21 mouse cellular contexts compared by ENCODE assay signal in the genomic region with DNA sequence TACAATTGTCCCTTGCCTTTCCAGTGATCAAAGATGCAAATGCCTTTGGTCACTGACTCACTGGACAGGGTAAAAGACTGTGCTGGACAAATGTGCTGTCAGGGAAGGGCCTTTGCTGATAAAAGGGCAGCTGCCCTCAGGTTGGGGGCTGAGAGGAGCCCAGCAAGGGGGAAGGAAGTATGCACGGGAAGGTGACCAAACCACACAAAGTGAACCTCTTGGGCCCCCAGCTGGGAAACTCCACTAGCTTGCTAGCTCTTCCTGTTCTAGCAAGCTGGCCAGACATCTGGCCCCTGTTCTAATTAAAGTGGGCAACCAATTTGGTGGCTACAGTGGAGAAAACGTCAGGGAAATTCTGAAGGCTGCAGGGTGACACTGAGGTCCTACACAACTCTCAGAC.
A peak's percentile ranks its signal among the peaks of the same experiment; 100 is the strongest.
DNase-seq lines count a peak whose midpoint lies in the region; ATAC-seq and TF ChIP-seq lines count a peak whose summit lies in the region.
"Had no signal": no experiment of that assay in that cellular context is flagged by ENCODE, and none has a peak within 500 bp of the region (broad histone marks: within the 10 kb centered on the region; RNA-seq: fewer than 3 reads in every experiment).

No protein-coding gene starts in this region.

- no peak overlapping the region for H3K4me2 ChIP-seq in hindbrain, embryonic 12.5 days (replicated peaks)
- H3K4me2 ChIP-seq: heart, embryonic 11.5 days; kidney, embryonic 15.5 days; limb, embryonic 13.5 days; lung, embryonic 14.5 days; neural tube, embryonic 13.5 days had no signal

- H3K9ac ChIP-seq in hindbrain, embryonic 12.5 days = no peak overlapping the region
- H3K9ac ChIP-seq: kidney, embryonic 15.5 days; limb, embryonic 13.5 days; lung, embryonic 14.5 days; neural tube, embryonic 13.5 days had no signal

- intact Hi-C loops in left cerebral cortex, adult 2 months (cut with DNase I) = no loop called here

- H3K4me3 ChIP-seq in hindbrain, embryonic 10.5 days = no peak overlapping the region
- H3K4me3 ChIP-seq in hindbrain, embryonic 12.5 days = no peak overlapping the region
- H3K4me3 ChIP-seq in left cerebral cortex, adult 2 months = no peak overlapping the region
- H3K4me3 ChIP-seq: kidney, embryonic 15.5 days; limb, embryonic 13.5 days; neural tube, embryonic 13.5 days had no signal

- no peaks in the 10 kb centered on the region for H3K36me3 ChIP-seq in hindbrain, embryonic 10.5 days
- H3K36me3 ChIP-seq in hindbrain, embryonic 12.5 days = no peaks in the 10 kb centered on the region
- H3K36me3 ChIP-seq: G1E; kidney, embryonic 15.5 days; limb, embryonic 13.5 days; neural tube, embryonic 13.5 days had no signal

- H3K4me1 ChIP-seq in hindbrain, embryonic 10.5 days (replicated peaks) = peaks cover 15% of the 10 kb centered on the region
- 0 out of 2 replicates have a peak, but pooled peaks cover 2% of the 10 kb centered on the region for H3K4me1 ChIP-seq in hindbrain, embryonic 12.5 days
- H3K4me1 ChIP-seq: kidney, embryonic 15.5 days; neural tube, embryonic 13.5 days had no signal

- no peak for TF ChIP-seq CTCF in left cerebral cortex, adult 2 months (IDR thresholded peaks at IDR 0.05)

- DNase-seq in hindbrain, embryonic 10.5 days (ENCODE audit: low spot score) = no peak
- peak; percentile 56 to 59 for DNase-seq in B cell, adult 2 months
- DNase-seq in spleen, postnatal 14 days (ENCODE audit: low spot score in 2 of 2) = peak; percentile 37 to 40
- DNase-seq in heart, adult 8-10 months (ENCODE audit: low spot score) = no peak
- DNase-seq in left cerebral cortex, adult 2 months (ENCODE audit: extremely low spot score in 1 of 2, low spot score in 2 of 2) = no peak
- DNase-seq: adrenal gland, adult 2 months; cerebellum, adult 2 months; gastrocnemius, postnatal 14 days; heart, postnatal 36 days; layer of hippocampus, postnatal 36 days; lung, embryonic 14.5 days; thymus, adult 2 months had no signal

- no peak for ATAC-seq in hindbrain, embryonic 12.5 days (ENCODE audit: low FRiP score)
- peak; percentile 89 to 93 for ATAC-seq in hematopoietic stem cell, adult 5-6 weeks (replicated peaks in 1 of 2; ENCODE audit: insufficient read depth in 1 of 2, low FRiP score in 2 of 2, low TSS enrichment in 1 of 2, low read depth in 1 of 2, poor library complexity in 2 of 2, severe bottlenecking in 2 of 2)
- ATAC-seq: forebrain, embryonic 16.5 days had no signal

- WGBS in hindbrain, embryonic 10.5 days = 8% methylated on average over 2 of the region's 2 CpGs
- WGBS in hindbrain, embryonic 12.5 days = 11% methylated on average over 2 of the region's 2 CpGs

- 0 out of 2 replicates have a peak overlapping the region, but pooled peaks have one; percentile 30 for H3K27ac ChIP-seq in hindbrain, embryonic 10.5 days
- no peak overlapping the region for H3K27ac ChIP-seq in hindbrain, embryonic 12.5 days
- no peak overlapping the region for H3K27ac ChIP-seq in left cerebral cortex, adult 2 months
- H3K27ac ChIP-seq: kidney, embryonic 15.5 days; limb, embryonic 13.5 days; neural tube, embryonic 13.5 days had no signal

- no peaks in the 10 kb centered on the region for H3K9me3 ChIP-seq in hindbrain, embryonic 10.5 days
- no peaks in the 10 kb centered on the region for H3K9me3 ChIP-seq in hindbrain, embryonic 12.5 days (replicated peaks)
- H3K9me3 ChIP-seq: kidney, embryonic 15.5 days; limb, embryonic 13.5 days; neural tube, embryonic 13.5 days had no signal

- H3K27me3 ChIP-seq in hindbrain, embryonic 10.5 days (ENCODE audit: insufficient read depth, poor library complexity, severe bottlenecking) = no peaks in the 10 kb centered on the region; the same call in 1 of the 2 replicates
- no peaks in the 10 kb centered on the region for H3K27me3 ChIP-seq in hindbrain, embryonic 12.5 days
- H3K27me3 ChIP-seq: kidney, embryonic 15.5 days; limb, embryonic 13.5 days; megakaryocyte, embryonic 14.5 days; neural tube, embryonic 13.5 days had no signal

Comparison
In these comparisons a context has a peak if more than half of its experiments do, and no peak if none do; other contexts are left out.
1. DNase-seq: peak in B cell, adult 2 months (2 of 2) and spleen, postnatal 14 days (2 of 2); none in hindbrain, embryonic 10.5 days (single experiment), heart, adult 8-10 months (single experiment) and left cerebral cortex, adult 2 months (0 of 2).